Mouse (Mus musculus) duodenum, adult 2 months (tissue): Measurements from ENCODE around the gene Casp4. TPM values are rescaled to one million over a fixed set of nuclear protein-coding genes. Genes with fewer than 3 reads are reported as not detected.

ENCODE experiments used
- polyA plus RNA-seq: library from polyadenylated mRNA; depleted of rRNA; stranded (reverse); fragments of >200 nt; gene quantifications from 2 replicates; pipeline ENCODE4 v1.2.3, GENCODE M21; 2012; ENCODE audit warnings: low replicate concordance; rRNA removed

The Casp4 gene
- polyA plus RNA-seq = 0.83 and 1.9 TPM in 2 replicates

GRCm38 (mm10) chr9:5308561-5308960 is at the start of gene Casp4:
Casp4 (plus strand) TSS chr9:5308828.

GRCm38 (mm10) chr9:5298329-5299131 is 10.1 kb upstream of the Casp4 start, which contains the start of gene Casp1:
Casp1 (plus strand) TSS chr9:5298517.

GRCm38 (mm10) chr9:5345291-5345898 is 36.8 kb downstream of the Casp4 start, which contains the start of gene Casp12:
Casp12 (plus strand) TSS chr9:5345430.

Other genes starting within 250 kb of the Casp4 start
- gene Casp1, start 10.3 kb upstream of the Casp4 start, polyA plus RNA-seq = 0.85 and 1.2 TPM in 2 replicates
- 0.12 and 0.22 TPM in 2 replicates for gene Casp12, start 36.6 kb downstream of the Casp4 start, polyA plus RNA-seq